Mouse (Mus musculus) spleen, postnatal 0 days (tissue): ENCODE measurements around the gene Mcoln3. TPM values are rescaled to one million over a fixed set of nuclear protein-coding genes. Genes with fewer than 3 reads are reported as not detected.

Experiments used
- polyA plus RNA-seq: library from polyadenylated mRNA; unstranded; fragments of >200 nt; fragmentation: Nextera tagmentation; extraction: Ambion mirVana; gene quantifications from 2 replicates; pipeline ENCODE4 v1.2.1, GENCODE M21; 2015

The Mcoln3 gene
- polyA plus RNA-seq, result 0.05 TPM in 1 of 2 replicates, not detected in the other

GRCm38 (mm10) chr3:146117258-146117996 is at the start of gene Mcoln3:
Mcoln3 (plus strand) TSS chr3:146117450.

DNA sequence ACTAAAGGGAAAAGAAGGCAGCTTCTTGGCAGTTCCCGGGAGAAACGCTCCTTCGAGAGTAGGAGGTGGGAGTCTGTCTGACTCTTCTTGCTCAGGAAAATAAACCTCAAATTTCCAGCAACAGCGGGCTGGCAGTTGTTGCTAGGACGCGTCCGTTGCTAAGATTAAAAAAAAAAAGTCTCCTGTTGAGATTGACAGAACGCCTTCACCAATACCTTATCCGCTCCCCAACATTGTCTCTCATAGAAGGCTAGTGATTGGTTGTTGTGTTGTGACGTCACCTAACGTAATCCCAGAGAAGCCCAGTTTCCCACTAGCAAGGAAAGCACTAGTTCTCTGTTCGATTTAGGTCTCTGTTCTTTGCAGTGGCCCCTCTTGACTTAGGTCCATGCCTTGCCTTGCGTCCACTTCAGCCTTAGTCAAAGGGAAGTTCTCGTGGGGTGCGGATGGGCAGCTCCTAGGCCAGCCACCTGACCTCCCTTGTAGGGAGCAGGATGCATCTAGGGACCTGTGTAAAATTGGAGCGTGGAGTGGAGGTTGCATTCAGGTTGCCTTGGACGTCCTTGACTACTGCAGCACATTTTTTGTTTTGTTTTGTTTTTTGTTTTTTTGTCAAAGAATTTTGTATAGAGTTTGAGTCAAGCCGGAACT is 9.2 kb upstream of the Mcoln3 start, which contains the start of gene Wdr63:
TSS of gene Wdr63 (minus strand) at position 210 of the 651 bp plus-strand sequence.

GRCm38 (mm10) chr3:146149156-146150057 is 32.2 kb downstream of the Mcoln3 start, which contains the start of gene Mcoln2:
Mcoln2 (plus strand) TSS chr3:146149833.

Other genes starting within 250 kb of the Mcoln3 start
- gene Bcl10, start 194.6 kb upstream of the Mcoln3 start, polyA plus RNA-seq, result 29.0 and 35.0 TPM in 2 replicates
- 22.5 and 24.1 TPM in 2 replicates for gene 2410004B18Rik, start 179.4 kb upstream of the Mcoln3 start, polyA plus RNA-seq
- gene Syde2, start 129.6 kb upstream of the Mcoln3 start, polyA plus RNA-seq, result 0.41 and 0.42 TPM in 2 replicates
- not detected in 2 replicates for gene Wdr63, start 9.3 kb upstream of the Mcoln3 start, polyA plus RNA-seq
- gene Mcoln2, start 32.4 kb downstream of the Mcoln3 start, polyA plus RNA-seq, result 1.2 and 2.0 TPM in 2 replicates
- 0.05 TPM in 1 of 2 replicates, not detected in the other for gene Lpar3, start 103.5 kb downstream of the Mcoln3 start, polyA plus RNA-seq